Mouse (Mus musculus): Measurements from ENCODE around the gene Wipi1. TPM values are rescaled to one million over a fixed set of nuclear protein-coding genes. Genes with fewer than 3 reads are reported as not detected.

The Wipi1 gene
- polyA plus RNA-seq, 1 experiment from 2014 or later, result 18.4 TPM

- Histone ChIP-seq H3K4me1 (0 out of 2 replicates have a peak, but pooled peaks cover 3% of the 10 kb centered on the region), H3K27ac (no peak overlapping the region), H3K9me3 (no peaks in the 10 kb centered on the region), H3K27me3 (ENCODE audit: poor library complexity, severe bottlenecking) (no peaks in the 10 kb centered on the region), H3K36me3 (replicated peaks) (no peaks in the 10 kb centered on the region), H3K4me3 (no peak overlapping the region)
- 91% methylated on average over 15 of the region's 15 CpGs for WGBS
- DNase-seq (ENCODE audit: extremely low spot score, low spot score), result no peak
These were observed 47.1 kb downstream of the Wipi1 start for GRCm38 (mm10) chr11:109564466-109565214.

- Histone ChIP-seq H3K4me1 (0 out of 2 replicates have a peak, but pooled peaks cover 3% of the 10 kb centered on the region), H3K36me3 (replicated peaks) (no peaks in the 10 kb centered on the region), H3K27me3 (ENCODE audit: poor library complexity, severe bottlenecking) (no peaks in the 10 kb centered on the region), H3K4me3 (no peak overlapping the region), H3K9me3 (no peaks in the 10 kb centered on the region), H3K27ac (no peak overlapping the region)
- no peak for DNase-seq (ENCODE audit: extremely low spot score, low spot score)
- WGBS, result 89% methylated on average over 4 of the region's 4 CpGs
These were observed 48.1 kb downstream of the Wipi1 start for GRCm38 (mm10) chr11:109563708-109564107.

GRCm38 (mm10) chr11:109561445-109561844 lies 50.3 kb downstream of the Wipi1 start:
- Histone ChIP-seq H3K4me3 (no peak overlapping the region), H3K4me1 (0 out of 2 replicates have a peak, but pooled peaks cover 3% of the 10 kb centered on the region), H3K36me3 (replicated peaks) (no peaks in the 10 kb centered on the region), H3K9me3 (no peaks in the 10 kb centered on the region), H3K27ac (no peak overlapping the region), H3K27me3 (ENCODE audit: poor library complexity, severe bottlenecking) (no peaks in the 10 kb centered on the region)
- no peak for DNase-seq (ENCODE audit: extremely low spot score, low spot score)
- WGBS, result 82% methylated on average over 3 of the region's 3 CpGs

GRCm38 (mm10) chr11:109560793-109561257 lies 50.9 kb downstream of the Wipi1 start:
- Histone ChIP-seq H3K9me3 (no peaks in the 10 kb centered on the region), H3K27me3 (ENCODE audit: poor library complexity, severe bottlenecking) (no peaks in the 10 kb centered on the region), H3K4me1 (0 out of 2 replicates have a peak, but pooled peaks cover 3% of the 10 kb centered on the region), H3K4me3 (no peak overlapping the region), H3K27ac (no peak overlapping the region), H3K36me3 (replicated peaks) (no peaks in the 10 kb centered on the region)
- DNase-seq (ENCODE audit: extremely low spot score, low spot score), result no peak
- 36% methylated on average over 9 of the region's 9 CpGs for WGBS

GRCm38 (mm10) chr11:109559241-109559640 lies 52.5 kb downstream of the Wipi1 start:
- H3K9me3 ChIP-seq, result no peaks in the 10 kb centered on the region
- H3K36me3 ChIP-seq (replicated peaks), result no peaks in the 10 kb centered on the region
- H3K4me1 ChIP-seq, result 0 out of 2 replicates have a peak, but pooled peaks cover 3% of the 10 kb centered on the region
- H3K27me3 ChIP-seq (ENCODE audit: poor library complexity, severe bottlenecking), result no peaks in the 10 kb centered on the region
- H3K27ac ChIP-seq, result no peak overlapping the region
- DNase-seq (ENCODE audit: extremely low spot score, low spot score), result no peak
- H3K4me3 ChIP-seq, result no peak overlapping the region
- 94% methylated on average over 12 of the region's 12 CpGs for WGBS

GRCm38 (mm10) chr11:109557419-109557818 lies 54.3 kb downstream of the Wipi1 start:
- Histone ChIP-seq H3K27ac (peak overlapping the region; percentile 58; the same call in 1 of the 2 replicates), H3K27me3 (ENCODE audit: poor library complexity, severe bottlenecking) (no peaks in the 10 kb centered on the region), H3K4me3 (no peak overlapping the region), H3K36me3 (replicated peaks) (no peaks in the 10 kb centered on the region), H3K4me1 (0 out of 2 replicates have a peak, but pooled peaks cover 3% of the 10 kb centered on the region), H3K9me3 (no peaks in the 10 kb centered on the region)
- no peak for DNase-seq (ENCODE audit: extremely low spot score, low spot score)
- WGBS, result 86% methylated on average over 11 of the region's 11 CpGs

- H3K36me3 ChIP-seq (replicated peaks), result no peaks in the 10 kb centered on the region
- 90% methylated on average over 6 of the region's 6 CpGs for WGBS
- H3K27ac ChIP-seq, result 0 out of 2 replicates have a peak overlapping the region, but pooled peaks have one; percentile 53
- 0 out of 2 replicates have a peak, but pooled peaks cover 3% of the 10 kb centered on the region for H3K4me1 ChIP-seq
- no peak overlapping the region for H3K4me3 ChIP-seq
- DNase-seq (ENCODE audit: extremely low spot score, low spot score), result no peak
- H3K9me3 ChIP-seq, result no peaks in the 10 kb centered on the region
- H3K27me3 ChIP-seq (ENCODE audit: poor library complexity, severe bottlenecking), result no peaks in the 10 kb centered on the region
These were observed 55.6 kb downstream of the Wipi1 start for GRCm38 (mm10) chr11:109556130-109556529.

GRCm38 (mm10) chr11:109554443-109554842 lies 57.3 kb downstream of the Wipi1 start:
- H3K9me3 ChIP-seq, result no peaks in the 10 kb centered on the region
- no peak overlapping the region for H3K27ac ChIP-seq
- no peak overlapping the region for H3K4me3 ChIP-seq
- no peaks in the 10 kb centered on the region for H3K4me1 ChIP-seq
- H3K27me3 ChIP-seq (ENCODE audit: poor library complexity, severe bottlenecking), result no peaks in the 10 kb centered on the region
- WGBS, result 68% methylated on average over 3 of the region's 3 CpGs
- no peak for DNase-seq (ENCODE audit: extremely low spot score, low spot score)
- no peaks in the 10 kb centered on the region for H3K36me3 ChIP-seq (replicated peaks)

- Histone ChIP-seq H3K27ac (no peak overlapping the region), H3K36me3 (replicated peaks) (no peaks in the 10 kb centered on the region), H3K9me3 (no peaks in the 10 kb centered on the region), H3K4me3 (no peak overlapping the region), H3K27me3 (ENCODE audit: poor library complexity, severe bottlenecking) (no peaks in the 10 kb centered on the region), H3K4me1 (no peaks in the 10 kb centered on the region)
- 79% methylated on average over 4 of the region's 4 CpGs for WGBS
- DNase-seq (ENCODE audit: extremely low spot score, low spot score), result no peak
These were observed 57.8 kb downstream of the Wipi1 start for GRCm38 (mm10) chr11:109553921-109554320.

GRCm38 (mm10) chr11:109549599-109550290 lies 62.0 kb downstream of the Wipi1 start:
- H3K27me3 ChIP-seq (ENCODE audit: poor library complexity, severe bottlenecking), result no peaks in the 10 kb centered on the region
- no peaks in the 10 kb centered on the region for H3K9me3 ChIP-seq
- no peak overlapping the region for H3K4me3 ChIP-seq
- 0 out of 2 replicates have a peak overlapping the region, but pooled peaks have one; percentile 51 for H3K27ac ChIP-seq
- peaks cover 16% of the 10 kb centered on the region for H3K4me1 ChIP-seq
- no peaks in the 10 kb centered on the region for H3K36me3 ChIP-seq (replicated peaks)
- DNase-seq (ENCODE audit: extremely low spot score, low spot score), result no peak
- WGBS, result 84% methylated on average over 5 of the region's 5 CpGs

- H3K27me3 ChIP-seq (ENCODE audit: poor library complexity, severe bottlenecking), result no peaks in the 10 kb centered on the region
- no peaks in the 10 kb centered on the region for H3K9me3 ChIP-seq
- H3K4me1 ChIP-seq, result peaks cover 21% of the 10 kb centered on the region
- H3K27ac ChIP-seq, result no peak overlapping the region
- no peak for DNase-seq (ENCODE audit: extremely low spot score, low spot score)
- no peak overlapping the region for H3K4me3 ChIP-seq
- H3K36me3 ChIP-seq (replicated peaks), result no peaks in the 10 kb centered on the region
- 93% methylated on average over 1 of the region's 1 CpGs for WGBS
These were observed 64.1 kb downstream of the Wipi1 start for GRCm38 (mm10) chr11:109547652-109548051.

- Histone ChIP-seq H3K36me3 (replicated peaks) (no peaks in the 10 kb centered on the region), H3K9me3 (no peaks in the 10 kb centered on the region), H3K4me3 (no peak overlapping the region), H3K27ac (no peak overlapping the region), H3K27me3 (ENCODE audit: poor library complexity, severe bottlenecking) (no peaks in the 10 kb centered on the region), H3K4me1 (peaks cover 21% of the 10 kb centered on the region)
- WGBS, result 78% methylated on average over 16 of the region's 16 CpGs
- no peak for DNase-seq (ENCODE audit: extremely low spot score, low spot score)
These were observed 65.3 kb downstream of the Wipi1 start for GRCm38 (mm10) chr11:109546305-109547001.

Data from forebrain, embryonic 10.5 days (tissue).